Mouse (Mus musculus) MEL (cell line): ENCODE results near the gene Med17. TPM values are rescaled to one million over a fixed set of nuclear protein-coding genes. Genes with fewer than 3 reads are reported as not detected.

ENCODE experiments used
- DNase-seq: peaks from one replicate; pipeline ENCODE4 v3.0.0; 2011; ENCODE audit warnings: low read depth, low spot score
- H3K27ac ChIP-seq: 2 replicates; pipeline ENCODE4 v1.5.1; 2012; ENCODE audit warnings: low read depth, mild to moderate bottlenecking, control low read depth, low read length, moderate library complexity; ENCODE audit not compliant: control insufficient read depth
- H3K27me3 ChIP-seq, 2 experiments: fragments of 150-350 bp in 1 of 2; sonication (generic) in 1 of 2; 2 replicates each; pipeline ENCODE4 v1.6.1; 2012; ENCODE audit warnings: low read length in 2 of 2, mild to moderate bottlenecking in 2 of 2, improper control_type of control experiment in 1 of 2, moderate library complexity in 1 of 2; ENCODE audit not compliant: insufficient read depth in 2 of 2, control insufficient read depth in 1 of 2
- H3K36me3 ChIP-seq, 2 experiments: 2 replicates each; pipeline ENCODE4 v1.6.1; 2012 to 2014; ENCODE audit warnings: low read length in 2 of 2, improper control_type of control experiment in 1 of 2, inconsistent platforms in 1 of 2, mild to moderate bottlenecking in 1 of 2; ENCODE audit not compliant: insufficient read depth in 2 of 2, control insufficient read depth in 1 of 2
- H3K4me1 ChIP-seq, 2 experiments: fragments of 150-350 bp in 1 of 2; sonication (generic) in 1 of 2; 2 replicates each; pipeline ENCODE4 v1.6.1; 2012; ENCODE audit warnings: low read length in 2 of 2, improper control_type of control experiment in 1 of 2, mild to moderate bottlenecking in 1 of 2; ENCODE audit not compliant: insufficient read depth in 2 of 2, control insufficient read depth in 1 of 2
- H3K4me3 ChIP-seq, 2 experiments: fragments of 150-350 bp in 1 of 2; sonication (generic) in 1 of 2; 2 replicates each; pipeline ENCODE4 v1.5.1; 2012; ENCODE audit warnings: low read depth in 2 of 2, low read length in 2 of 2, mild to moderate bottlenecking in 2 of 2, moderate library complexity in 2 of 2, control low read depth in 1 of 2, improper control_type of control experiment in 1 of 2; ENCODE audit not compliant: control insufficient read depth in 1 of 2, insufficient read depth in 1 of 2
- H3K79me2 ChIP-seq: 2 replicates; pipeline ENCODE4 v1.6.1; 2012; ENCODE audit warnings: mild to moderate bottlenecking, low read length, moderate library complexity; ENCODE audit not compliant: control insufficient read depth, poor library complexity, insufficient read depth
- H3K9ac ChIP-seq: 2 replicates; pipeline ENCODE4 v1.6.1; 2012; ENCODE audit warnings: low read depth, mild to moderate bottlenecking, control low read depth, low read length, moderate library complexity; ENCODE audit not compliant: control insufficient read depth, poor library complexity, severe bottlenecking
- H3K9me3 ChIP-seq: fragments of 150-350 bp; sonication (generic); replicated peaks from 2 replicates; pipeline ENCODE4 v1.6.1; 2012; ENCODE audit warnings: mild to moderate bottlenecking, low read length, improper control_type of control experiment, moderate library complexity; ENCODE audit not compliant: insufficient read depth
- GATA1 ChIP-seq: IDR thresholded peaks from 2 replicates; pipeline ENCODE4 v1.6.1; 2011; ENCODE audit warnings: low read depth, low read length, improper control_type of control experiment
- MAZ ChIP-seq: IDR thresholded peaks from 2 replicates; pipeline ENCODE4 v1.6.1; 2012; ENCODE audit warnings: low read depth, mild to moderate bottlenecking, inconsistent platforms, low read length, improper control_type of control experiment
- NELFE ChIP-seq: IDR thresholded peaks from 2 replicates; pipeline ENCODE4 v1.6.1; 2011; ENCODE audit warnings: low read depth, low read length, improper control_type of control experiment
- POLR2AphosphoS5 ChIP-seq: IDR thresholded peaks from 2 replicates; pipeline ENCODE4 v1.6.1; 2012; ENCODE audit warnings: low read depth, borderline replicate concordance, mild to moderate bottlenecking, inconsistent platforms, low read length, moderate library complexity, mixed read lengths
- RCOR1 ChIP-seq: IDR thresholded peaks from 2 replicates; pipeline ENCODE4 v1.6.1; 2012; ENCODE audit warnings: low read depth, mild to moderate bottlenecking, inconsistent platforms, low read length, improper control_type of control experiment
- UBTF ChIP-seq: IDR thresholded peaks from 2 replicates; pipeline ENCODE4 v1.6.1; 2012; ENCODE audit warnings: low read depth, mild to moderate bottlenecking, inconsistent platforms, low read length, improper control_type of control experiment, moderate library complexity, borderline replicate concordance; ENCODE audit not compliant: insufficient read depth
- ZMIZ1 ChIP-seq: IDR thresholded peaks from 2 replicates; pipeline ENCODE4 v1.6.1; 2012; ENCODE audit warnings: low read depth, mild to moderate bottlenecking, inconsistent platforms, low read length, improper control_type of control experiment, moderate library complexity
- polyA plus RNA-seq, 2 experiments: library from polyadenylated mRNA; stranded (reverse) in 1 of 2; unstranded in 1 of 2; fragments of >175 nt in 1 of 2; fragments of >200 nt in 1 of 2; gene quantifications; 2 replicates each; pipeline versions ENCODE4 v1.2.1 to v1.2.4; 2012; ENCODE audit warnings: low replicate concordance in 2 of 2, low read depth in 1 of 2; ENCODE audit not compliant: insufficient read length in 2 of 2, insufficient read depth in 1 of 2, missing spikeins in 1 of 2
- total RNA-seq: library from RNA; depleted of rRNA; stranded (reverse); fragments of 300-350 nt; gene quantifications from 2 replicates; pipeline ENCODE4 v1.2.3, GENCODE M21; 2012

Med17 gene
- total and polyA plus RNA-seq, 3 experiments: 175 to 478 (median 185) TPM

DNA sequence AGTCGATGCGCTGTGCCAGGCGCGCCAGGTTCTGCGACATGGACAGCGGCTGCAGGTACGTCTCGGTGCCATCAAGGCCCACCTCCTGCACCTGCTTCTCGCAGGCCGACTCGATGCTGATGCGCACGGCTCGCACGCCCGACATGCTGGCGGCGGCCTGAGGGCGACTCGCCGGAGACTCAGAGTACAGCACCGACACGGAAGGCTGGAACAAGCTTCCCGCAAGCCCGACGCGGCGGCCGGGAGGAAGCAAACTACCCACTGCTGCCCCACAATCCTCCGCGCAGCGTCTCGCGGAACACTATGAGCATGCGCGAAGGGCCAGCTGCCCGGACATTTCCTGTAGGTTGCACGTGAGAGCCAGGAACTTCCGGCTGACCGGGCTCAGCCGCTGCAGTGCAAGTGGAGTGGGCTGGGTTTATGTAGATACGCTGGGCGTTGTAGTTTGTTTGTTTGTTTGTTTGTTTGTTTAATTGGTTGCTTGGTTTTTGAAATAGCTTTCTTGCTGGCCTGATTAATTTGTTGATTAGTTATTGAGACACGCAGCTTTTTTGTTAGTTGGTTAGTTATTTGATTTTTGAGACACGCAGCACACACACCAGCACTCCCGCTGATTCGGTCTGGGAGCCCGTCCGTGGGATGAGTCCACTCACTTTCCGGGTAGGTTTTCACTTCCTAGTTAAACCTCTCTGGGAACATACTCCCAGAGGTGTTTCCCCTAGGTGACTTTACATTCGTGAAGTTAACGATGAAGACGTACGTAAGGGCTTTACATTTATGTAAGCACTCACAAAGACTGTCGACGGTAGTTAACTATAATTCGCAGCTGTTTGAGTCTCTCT is at the start of gene Med17 (continued):
- TF ChIP-seq ZMIZ1 (peak; percentile 98), UBTF (0 out of 2 replicates have a peak, but pooled peaks have one; percentile 50), MAZ (no peak; the same call in none of the 2 replicates), GATA1 (peak; percentile 47; the same call in 1 of the 2 replicates)

DNA sequence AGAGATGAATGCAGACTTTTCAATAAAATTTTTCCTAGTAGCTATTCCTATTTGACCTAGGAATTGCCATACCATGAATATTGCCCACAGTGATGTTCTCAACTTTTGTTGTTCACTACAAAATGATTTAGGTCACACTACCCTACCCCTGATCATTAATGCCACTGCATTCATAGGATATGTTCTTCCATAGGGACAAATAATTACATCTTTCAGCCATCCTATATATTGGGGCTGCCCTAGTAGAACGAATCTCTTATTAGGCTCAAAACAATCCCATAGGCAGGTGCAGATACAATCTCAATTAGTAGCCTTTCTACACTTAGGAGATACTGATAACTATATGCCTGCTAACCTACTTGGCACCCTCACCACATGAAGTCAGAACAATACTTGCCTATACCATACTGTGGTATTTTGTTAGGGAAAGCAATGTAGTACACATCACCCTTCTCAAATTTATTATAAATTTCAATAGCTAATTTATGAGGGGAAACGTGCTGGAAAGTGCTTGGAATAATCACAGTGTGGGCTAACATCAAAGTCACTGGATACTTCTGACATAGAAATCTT is 38.5 kb upstream of the Med17 start:
- Histone ChIP-seq H3K4me1 (no peaks in the 10 kb centered on the region; a peak in 1 of 4 replicates), H3K27ac (no peak overlapping the region), H3K27me3 (no peaks in the 10 kb centered on the region), H3K36me3 (peaks cover 32 to 56% of the 10 kb centered on the region in 2 experiments), H3K79me2 (no peaks in the 10 kb centered on the region), H3K9me3 (no peaks in the 10 kb centered on the region), H3K4me3 (no peak overlapping the region), H3K9ac (no peak overlapping the region)
- peak; percentile 76 for DNase-seq
- peak; percentile 61; the same call in 1 of the 2 replicates for TF ChIP-seq POLR2AphosphoS5
- TF ChIP-seq NELFE: no peak

GRCm38 (mm10) chr9:15317223-15318169 is 37.8 kb upstream of the Med17 start:
- no peak overlapping the region for H3K27ac ChIP-seq
- no peak overlapping the region for H3K9ac ChIP-seq
- no peak for TF ChIP-seq RCOR1
- peak; percentile 95; the same call in 1 of the 2 replicates for TF ChIP-seq POLR2AphosphoS5
- TF ChIP-seq, all 39 proteins: peak for 1
- H3K79me2 ChIP-seq: peaks cover 2% of the 10 kb centered on the region; the same call in 1 of the 2 replicates
- peaks cover 38 to 56% of the 10 kb centered on the region in 2 experiments for H3K36me3 ChIP-seq
- no peaks in the 10 kb centered on the region; a peak in 1 of 4 replicates for H3K4me1 ChIP-seq
- DNase-seq: peak; percentile 77
- no peaks in the 10 kb centered on the region for H3K27me3 ChIP-seq
- H3K9me3 ChIP-seq: no peaks in the 10 kb centered on the region
- H3K4me3 ChIP-seq: no peak overlapping the region
